Mouse (Mus musculus): ENCODE results near the gene Pcare. TPM values are rescaled to one million over a fixed set of nuclear protein-coding genes. Genes with fewer than 3 reads are reported as not detected.
"Not testable (repeated sequence)": the region's sequence is repeated elsewhere in the genome, so short reads cannot be mapped to it uniquely, and the experiment has no call there.

Gene Pcare
- polyA plus RNA-seq, 1 experiment from 2014 or later = not detected

- H3K4me2 ChIP-seq = no peak overlapping the region
- H3K27ac ChIP-seq (replicated peaks) = no peak overlapping the region
- 0 out of 2 replicates have a peak, but pooled peaks cover 4% of the 10 kb centered on the region for H3K9me3 ChIP-seq
- H3K27me3 ChIP-seq = no peaks in the 10 kb centered on the region
- ATAC-seq (ENCODE audit: low read depth) = no peak
- 75% methylated on average over 4 of the region's 4 CpGs for WGBS
- peaks cover 8% of the 10 kb centered on the region for H3K4me1 ChIP-seq (replicated peaks)
- no peak overlapping the region for H3K4me3 ChIP-seq
- H3K9ac ChIP-seq = no peak overlapping the region
- no peaks in the 10 kb centered on the region for H3K36me3 ChIP-seq
These were observed 21.5 kb upstream of the Pcare start for GRCm38 (mm10) chr17:71774173-71774572.

GRCm38 (mm10) chr17:71770696-71771095, 18.0 kb upstream of the Pcare start:
- no peak for ATAC-seq (ENCODE audit: low read depth)
- peaks cover 9% of the 10 kb centered on the region for H3K4me1 ChIP-seq (replicated peaks)
- H3K27ac ChIP-seq (replicated peaks) = no peak overlapping the region
- no peaks in the 10 kb centered on the region for H3K27me3 ChIP-seq
- no peaks in the 10 kb centered on the region for H3K9me3 ChIP-seq
- H3K4me2 ChIP-seq = no peak overlapping the region
- H3K36me3 ChIP-seq = no peaks in the 10 kb centered on the region
- H3K4me3 ChIP-seq = no peak overlapping the region
- 90% methylated on average over 3 of the region's 3 CpGs for WGBS
- H3K9ac ChIP-seq = no peak overlapping the region

GRCm38 (mm10) chr17:71769564-71769963, 16.9 kb upstream of the Pcare start:
- 8% methylated on average over 6 of the region's 6 CpGs for WGBS
- ATAC-seq (ENCODE audit: low read depth) = peak; percentile 69
- H3K9me3 ChIP-seq = no peaks in the 10 kb centered on the region
- peaks cover 9% of the 10 kb centered on the region for H3K4me1 ChIP-seq (replicated peaks)
- no peaks in the 10 kb centered on the region for H3K36me3 ChIP-seq
- H3K27me3 ChIP-seq = no peaks in the 10 kb centered on the region
- H3K9ac ChIP-seq = no peak overlapping the region
- no peak overlapping the region for H3K27ac ChIP-seq (replicated peaks)
- peak overlapping the region; percentile 28 for H3K4me2 ChIP-seq
- no peak overlapping the region for H3K4me3 ChIP-seq

- not testable (repeated sequence) for H3K9ac ChIP-seq; H3K4me2 ChIP-seq; ATAC-seq (ENCODE audit: low read depth); H3K4me3 ChIP-seq; H3K27ac ChIP-seq (replicated peaks); H3K27me3 ChIP-seq; H3K9me3 ChIP-seq; H3K4me1 ChIP-seq (replicated peaks); H3K36me3 ChIP-seq
- 91% methylated on average over 1 of the region's 1 CpGs for WGBS
These were observed 15.5 kb upstream of the Pcare start, which contains the start of gene Clip4 for GRCm38 (mm10) chr17:71768173-71768572. TSS of gene Clip4 (plus strand) at chr17:71768473.

GRCm38 (mm10) chr17:71760536-71760935, 7.8 kb upstream of the Pcare start:
- no peak for ATAC-seq (ENCODE audit: low read depth)
- WGBS = 85% methylated on average over 7 of the region's 7 CpGs
- H3K9ac ChIP-seq = no peak overlapping the region

GRCm38 (mm10) chr17:71749616-71750168, 3.0 kb downstream of the Pcare start:
- Histone ChIP-seq H3K4me1 (replicated peaks) (peaks cover 22% of the 10 kb centered on the region), H3K27me3 (no peaks in the 10 kb centered on the region), H3K36me3 (no peaks in the 10 kb centered on the region), H3K9me3 (no peaks in the 10 kb centered on the region), H3K4me3 (no peak overlapping the region), H3K9ac (no peak overlapping the region), H3K4me2 (no peak overlapping the region), H3K27ac (replicated peaks) (no peak overlapping the region)
- ATAC-seq (ENCODE audit: low read depth) = no peak
- WGBS = 80% methylated on average over 9 of the region's 9 CpGs

More at GRCm38 (mm10) chr17:71760536-71760935, 7.8 kb upstream of the Pcare start:
- H3K36me3 ChIP-seq = no peaks in the 10 kb centered on the region
- no peak overlapping the region for H3K27ac ChIP-seq (replicated peaks)
- no peak overlapping the region for H3K4me2 ChIP-seq
- no peaks in the 10 kb centered on the region for H3K27me3 ChIP-seq
- no peaks in the 10 kb centered on the region for H3K9me3 ChIP-seq
- no peak overlapping the region for H3K4me3 ChIP-seq
- H3K4me1 ChIP-seq (replicated peaks) = no peaks in the 10 kb centered on the region

- ATAC-seq (ENCODE audit: low read depth) = peak; percentile 59; the same call in 1 of the 2 replicates
- no peak overlapping the region for H3K4me3 ChIP-seq
- H3K9me3 ChIP-seq = no peaks in the 10 kb centered on the region
- H3K36me3 ChIP-seq = no peaks in the 10 kb centered on the region
- 51% methylated on average over 8 of the region's 8 CpGs for WGBS
- no peak overlapping the region for H3K4me2 ChIP-seq
- no peak overlapping the region for H3K9ac ChIP-seq
- H3K4me1 ChIP-seq (replicated peaks) = peaks cover 22% of the 10 kb centered on the region
- no peaks in the 10 kb centered on the region for H3K27me3 ChIP-seq
- H3K27ac ChIP-seq (replicated peaks) = peak overlapping the region; percentile 57
These were observed 5.1 kb downstream of the Pcare start for GRCm38 (mm10) chr17:71747561-71747960.

- ATAC-seq (ENCODE audit: low read depth) = peak; percentile 53; the same call in 1 of the 2 replicates
- Histone ChIP-seq H3K27ac (replicated peaks) (peak overlapping the region; percentile 6; the same call in 1 of the 2 replicates), H3K4me1 (replicated peaks) (peaks cover 22% of the 10 kb centered on the region), H3K36me3 (no peaks in the 10 kb centered on the region), H3K9me3 (no peaks in the 10 kb centered on the region), H3K4me2 (no peak overlapping the region), H3K4me3 (no peak overlapping the region), H3K27me3 (no peaks in the 10 kb centered on the region), H3K9ac (no peak overlapping the region)
- 42% methylated on average over 9 of the region's 9 CpGs for WGBS
These were observed 6.6 kb downstream of the Pcare start for GRCm38 (mm10) chr17:71746114-71746513.

GRCm38 (mm10) chr17:71742935-71743334, 9.8 kb downstream of the Pcare start:
- Histone ChIP-seq H3K36me3 (no peaks in the 10 kb centered on the region), H3K9me3 (no peaks in the 10 kb centered on the region), H3K27ac (replicated peaks) (no peak overlapping the region), H3K4me1 (replicated peaks) (peaks cover 21% of the 10 kb centered on the region), H3K4me2 (no peak overlapping the region), H3K27me3 (no peaks in the 10 kb centered on the region), H3K9ac (no peak overlapping the region), H3K4me3 (no peak overlapping the region)
- WGBS = 36% methylated on average over 5 of the region's 5 CpGs
- ATAC-seq (ENCODE audit: low read depth) = no peak

- Histone ChIP-seq H3K9me3 (no peaks in the 10 kb centered on the region), H3K4me3 (no peak overlapping the region), H3K4me1 (replicated peaks) (peaks cover 18% of the 10 kb centered on the region), H3K36me3 (no peaks in the 10 kb centered on the region), H3K4me2 (no peak overlapping the region), H3K27me3 (no peaks in the 10 kb centered on the region), H3K9ac (no peak overlapping the region), H3K27ac (replicated peaks) (no peak overlapping the region)
- ATAC-seq (ENCODE audit: low read depth) = no peak
- 88% methylated on average over 3 of the region's 3 CpGs for WGBS
These were observed 10.5 kb downstream of the Pcare start for GRCm38 (mm10) chr17:71742156-71742555.

- Histone ChIP-seq H3K4me2 (no peak overlapping the region), H3K9me3 (no peaks in the 10 kb centered on the region), H3K36me3 (no peaks in the 10 kb centered on the region), H3K27ac (replicated peaks) (no peak overlapping the region), H3K9ac (no peak overlapping the region), H3K4me3 (no peak overlapping the region), H3K4me1 (replicated peaks) (no peaks in the 10 kb centered on the region), H3K27me3 (no peaks in the 10 kb centered on the region)
- 73% methylated on average over 3 of the region's 3 CpGs for WGBS
- ATAC-seq (ENCODE audit: low read depth) = no peak
These were observed 16.3 kb downstream of the Pcare start for GRCm38 (mm10) chr17:71736442-71736841.

- no peak overlapping the region for H3K9ac ChIP-seq
- WGBS = 65% methylated on average over 2 of the region's 2 CpGs
- no peaks in the 10 kb centered on the region for H3K36me3 ChIP-seq
- no peak overlapping the region for H3K27ac ChIP-seq (replicated peaks)
- H3K27me3 ChIP-seq = no peaks in the 10 kb centered on the region
- H3K4me3 ChIP-seq = no peak overlapping the region
- 0 out of 2 replicates have a peak, but pooled peaks have one; percentile 32 for ATAC-seq (ENCODE audit: low read depth)
- no peaks in the 10 kb centered on the region for H3K4me1 ChIP-seq (replicated peaks)
- H3K4me2 ChIP-seq = no peak overlapping the region
- no peaks in the 10 kb centered on the region for H3K9me3 ChIP-seq
These were observed 22.0 kb downstream of the Pcare start for GRCm38 (mm10) chr17:71730655-71731054.

GRCm38 (mm10) chr17:71721019-71721418, 31.7 kb downstream of the Pcare start:
- Histone ChIP-seq H3K36me3 (no peaks in the 10 kb centered on the region), H3K4me3 (no peak overlapping the region), H3K27ac (replicated peaks) (no peak overlapping the region), H3K9me3 (no peaks in the 10 kb centered on the region), H3K4me1 (replicated peaks) (no peaks in the 10 kb centered on the region), H3K9ac (no peak overlapping the region), H3K4me2 (no peak overlapping the region), H3K27me3 (no peaks in the 10 kb centered on the region)
- 85% methylated on average over 3 of the region's 3 CpGs for WGBS
- no peak for ATAC-seq (ENCODE audit: low read depth)

All from neural tube, embryonic 13.5 days (tissue).